Mouse (Mus musculus) kidney, postnatal 0 days (tissue): Measurements from ENCODE around the gene Trpv4. TPM values are rescaled to one million over a fixed set of nuclear protein-coding genes. Genes with fewer than 3 reads are reported as not detected.

Source experiments
- ATAC-seq: fragments of 200-750 bp; cut with Nextera tagmentation; replicated peaks from 2 replicates; pipeline ENCODE4 v1.8.0; 2017; ENCODE audit warnings: low read depth, moderate number of reproducible peaks, moderate TSS enrichment, moderate library complexity; ENCODE audit not compliant: low FRiP score
- DNase-seq: peaks from one replicate; pipeline ENCODE4 v3.0.0-alpha.2; 2016; ENCODE audit warnings: low spot score
- H3K27ac ChIP-seq: fragments of 300-500 bp; sonication (generic); 2 replicates; pipeline ENCODE4 v1.5.1; 2014; ENCODE audit warnings: mild to moderate bottlenecking
- H3K27me3 ChIP-seq: fragments of 300-500 bp; sonication (generic); 2 replicates; pipeline ENCODE4 v1.6.1; 2014; ENCODE audit warnings: low read length, mixed read lengths; ENCODE audit not compliant: insufficient read depth
- H3K36me3 ChIP-seq: fragments of 300-500 bp; sonication (generic); 2 replicates; pipeline ENCODE4 v1.6.1; 2014; ENCODE audit warnings: low read length, mixed read lengths; ENCODE audit not compliant: insufficient read depth
- H3K4me1 ChIP-seq: fragments of 300-500 bp; sonication (generic); replicated peaks from 2 replicates; pipeline ENCODE4 v1.6.1; 2014; ENCODE audit warnings: antibody characterized with exemption, low read length, mixed read lengths; ENCODE audit not compliant: insufficient read depth
- H3K4me2 ChIP-seq: fragments of 300-500 bp; sonication (generic); 2 replicates; pipeline ENCODE4 v1.6.1; 2014; ENCODE audit warnings: mild to moderate bottlenecking, low read length, moderate library complexity, mixed read lengths
- H3K4me3 ChIP-seq: fragments of 300-500 bp; sonication (generic); replicated peaks from 2 replicates; pipeline ENCODE4 v1.5.1; 2014; ENCODE audit warnings: low read depth, low read length
- H3K9ac ChIP-seq: fragments of 300-500 bp; sonication (generic); 2 replicates; pipeline ENCODE4 v1.6.1; 2014; ENCODE audit warnings: low read depth, low read length
- H3K9me3 ChIP-seq: fragments of 300-500 bp; sonication (generic); replicated peaks from 2 replicates; pipeline ENCODE4 v1.6.1; 2016; ENCODE audit warnings: low read length, inconsistent platforms, mixed read lengths
- CTCF ChIP-seq: IDR thresholded peaks from 2 replicates; pipeline ENCODE4 v1.5.1; 2016; ENCODE audit warnings: antibody characterized with exemption, low read depth, mild to moderate bottlenecking, moderate library complexity
- WGBS: fragments of 180-500 bp; shearing (Covaris S2); extraction: QIAGEN DNeasy Blood & Tissue Kit; methylation state at CpG from one replicate; pipeline ENCODE4 v1.1.7; 2014; 5-methylcytosine and 5-hydroxymethylcytosine counted together
- polyA plus RNA-seq: library from polyadenylated mRNA; unstranded; fragments of >200 nt; fragmentation: Nextera tagmentation; extraction: Ambion mirVana; gene quantifications from 2 replicates; pipeline ENCODE4 v1.2.1, GENCODE M21; 2015

Gene Trpv4
- polyA plus RNA-seq, 1 experiment from 2014 or later, result 31.3 TPM

DNA sequence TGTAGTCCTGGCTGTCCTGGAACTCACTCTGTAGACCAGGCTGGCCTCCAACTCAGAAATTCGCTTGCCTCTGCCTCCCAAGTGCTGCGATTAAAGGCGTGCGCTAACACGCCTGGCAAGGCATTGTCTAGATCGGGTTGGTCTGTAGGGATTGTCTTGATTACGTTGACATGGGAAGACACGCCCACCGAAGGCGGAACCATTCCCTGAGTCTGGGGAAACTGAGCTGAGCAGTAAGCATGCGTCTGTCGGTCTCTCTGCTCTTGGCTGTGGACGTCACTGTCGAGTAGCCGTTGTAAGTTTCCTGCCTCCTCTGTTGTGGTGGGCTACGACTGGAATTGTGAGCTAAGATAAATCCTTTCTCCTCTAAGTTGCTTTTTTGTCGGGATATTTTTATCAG is 38.7 kb upstream of the Trpv4 start:
- 85% methylated on average over 17 of the region's 17 CpGs for WGBS
- DNase-seq, result no peak
- H3K4me1 ChIP-seq, result no peaks in the 10 kb centered on the region
- no peak overlapping the region for H3K4me3 ChIP-seq
- H3K36me3 ChIP-seq, result no peaks in the 10 kb centered on the region
- no peak overlapping the region for H3K4me2 ChIP-seq
- no peak for TF ChIP-seq CTCF
- H3K9me3 ChIP-seq, result no peaks in the 10 kb centered on the region
- H3K27me3 ChIP-seq, result no peaks in the 10 kb centered on the region
- no peak overlapping the region for H3K27ac ChIP-seq
- ATAC-seq, result no peak
- H3K9ac ChIP-seq, result no peak overlapping the region

DNA sequence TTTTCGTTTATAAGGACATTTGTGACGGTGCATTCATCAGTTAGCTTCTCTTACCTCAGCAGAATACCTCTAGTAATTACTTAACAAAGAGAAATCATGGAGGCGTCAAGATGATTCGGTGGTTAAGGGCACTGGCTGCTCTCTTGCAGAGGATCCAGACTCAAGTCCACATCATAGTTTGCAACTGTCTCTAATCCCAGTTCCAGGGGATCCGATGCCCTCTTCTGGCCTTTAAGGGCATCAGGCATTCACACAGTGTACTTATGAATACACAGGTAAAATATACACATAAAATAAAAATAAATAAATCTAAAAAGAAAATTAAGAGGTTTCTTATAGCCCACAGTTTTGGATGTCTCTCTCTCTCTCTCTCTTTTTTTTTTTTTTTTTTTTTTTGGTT is 37.6 kb upstream of the Trpv4 start:
- 69% methylated on average over 5 of the region's 5 CpGs for WGBS

GRCm38 (mm10) chr5:114690633-114691567 is 32.7 kb upstream of the Trpv4 start, which contains the start of gene Gltp:
Gene Gltp, minus strand, starts transcription at chr5:114690984.
- peak; percentile 97 for DNase-seq
- H3K4me2 ChIP-seq, result peak within 1 kb of the TSS; percentile 90
- no peaks in the 10 kb centered on the region for H3K27me3 ChIP-seq
- peak within 1 kb of the TSS; percentile 60 for H3K4me3 ChIP-seq
- WGBS, result 5% methylated on average over 74 of the region's 75 CpGs
- H3K27ac ChIP-seq, result 0 out of 2 replicates have a peak within 1 kb of the TSS, but pooled peaks have one; percentile 13
- H3K4me1 ChIP-seq, result peaks cover 11% of the 10 kb centered on the region; the same call in 1 of the 2 replicates
- H3K9ac ChIP-seq, result peak within 1 kb of the TSS; percentile 72
- H3K36me3 ChIP-seq, result no peaks in the 10 kb centered on the region
- no peaks in the 10 kb centered on the region for H3K9me3 ChIP-seq
- TF ChIP-seq CTCF, result peak; percentile 41
- peak; percentile 95 for ATAC-seq

More for the DNA sequence above, 37.6 kb upstream of the Trpv4 start:
- TF ChIP-seq CTCF, result peak; percentile 49
- H3K27ac ChIP-seq, result no peak overlapping the region
- no peaks in the 10 kb centered on the region for H3K4me1 ChIP-seq
- H3K9ac ChIP-seq, result no peak overlapping the region
- no peak overlapping the region for H3K4me2 ChIP-seq
- no peaks in the 10 kb centered on the region for H3K36me3 ChIP-seq
- DNase-seq (no peak), ATAC-seq (no peak)
- no peak overlapping the region for H3K4me3 ChIP-seq
- no peaks in the 10 kb centered on the region for H3K27me3 ChIP-seq
- H3K9me3 ChIP-seq, result no peaks in the 10 kb centered on the region

DNA sequence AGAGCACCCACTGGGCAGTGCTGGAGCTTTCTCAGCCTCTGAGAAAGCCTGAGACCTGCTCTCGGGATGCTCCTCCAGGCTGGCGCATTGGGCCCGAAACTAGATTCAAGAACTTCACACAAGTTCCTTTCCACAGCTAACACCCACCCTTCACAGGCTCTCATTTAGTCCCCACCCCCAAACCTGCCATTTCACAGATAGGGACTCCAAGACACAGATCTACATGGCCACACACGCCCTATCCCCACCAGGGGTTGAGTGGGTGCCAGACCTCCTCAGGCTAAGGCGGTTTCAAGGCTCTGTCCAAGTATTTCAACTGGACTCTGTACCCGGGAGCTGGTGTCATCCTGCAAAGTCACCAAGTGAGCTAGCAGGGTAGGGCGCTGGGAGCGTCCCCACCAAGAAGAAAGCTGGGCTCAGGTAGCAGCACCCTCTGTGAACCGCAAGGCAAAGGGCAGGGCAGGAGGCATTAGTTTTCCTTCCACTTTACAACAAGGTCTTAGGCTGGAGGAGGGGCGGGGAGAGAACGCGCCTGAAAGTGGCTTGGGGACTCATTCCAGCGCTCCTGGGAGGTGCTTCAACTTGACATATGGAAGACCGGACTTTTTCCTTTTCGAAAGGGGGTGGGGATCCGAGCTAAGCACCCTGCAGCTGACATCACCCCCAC is 31.6 kb upstream of the Trpv4 start:
- H3K27me3 ChIP-seq, result no peaks in the 10 kb centered on the region
- peaks cover 11% of the 10 kb centered on the region; the same call in 1 of the 2 replicates for H3K4me1 ChIP-seq
- H3K36me3 ChIP-seq, result no peaks in the 10 kb centered on the region
- peak overlapping the region; percentile 60 for H3K4me3 ChIP-seq
- no peak for TF ChIP-seq CTCF
- peak overlapping the region; percentile 72 for H3K9ac ChIP-seq
- H3K9me3 ChIP-seq, result no peaks in the 10 kb centered on the region
- DNase-seq (peak; percentile 24), ATAC-seq (peak; percentile 37)
- WGBS, result 17% methylated on average over 16 of the region's 16 CpGs
- H3K4me2 ChIP-seq, result peak overlapping the region; percentile 90
- 0 out of 2 replicates have a peak overlapping the region, but pooled peaks have one; percentile 13 for H3K27ac ChIP-seq

- no peaks in the 10 kb centered on the region for H3K9me3 ChIP-seq
- no peak for TF ChIP-seq CTCF
- no peaks in the 10 kb centered on the region for H3K36me3 ChIP-seq
- H3K4me2 ChIP-seq, result no peak overlapping the region
- ATAC-seq, result no peak
- H3K4me1 ChIP-seq, result peaks cover 11% of the 10 kb centered on the region; the same call in 1 of the 2 replicates
- no peak for DNase-seq
- H3K9ac ChIP-seq, result no peak overlapping the region
- no peak overlapping the region for H3K4me3 ChIP-seq
- H3K27me3 ChIP-seq, result no peaks in the 10 kb centered on the region
- WGBS, result 83% methylated on average over 13 of the region's 13 CpGs
- H3K27ac ChIP-seq, result no peak overlapping the region
Measured at GRCm38 (mm10) chr5:114688703-114689102, 30.5 kb upstream of the Trpv4 start.

DNA sequence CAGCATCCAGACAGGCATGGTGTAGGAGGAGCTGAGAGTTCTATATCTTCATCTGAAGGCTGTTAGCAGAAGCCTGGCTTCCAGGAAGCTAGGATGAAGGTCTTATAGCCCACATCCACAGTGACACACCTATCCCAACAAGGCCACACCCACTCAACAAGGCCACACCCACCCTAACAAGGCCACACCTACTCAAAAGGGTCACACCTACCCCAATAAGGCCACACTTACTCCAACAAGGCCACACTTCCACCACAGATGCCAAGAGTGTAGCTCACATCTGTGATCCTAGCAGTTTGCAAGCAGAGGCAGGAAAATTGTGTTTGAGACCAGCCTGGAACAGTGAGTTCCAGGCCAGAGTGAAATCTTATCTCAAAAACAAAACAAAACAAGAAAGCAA is 29.7 kb upstream of the Trpv4 start:
- no peak for TF ChIP-seq CTCF
- Histone ChIP-seq H3K4me2 (no peak overlapping the region), H3K27me3 (no peaks in the 10 kb centered on the region), H3K27ac (no peak overlapping the region), H3K4me3 (no peak overlapping the region), H3K9me3 (no peaks in the 10 kb centered on the region), H3K9ac (no peak overlapping the region), H3K36me3 (no peaks in the 10 kb centered on the region), H3K4me1 (peaks cover 13% of the 10 kb centered on the region; the same call in 1 of the 2 replicates)
- no peak for ATAC-seq
- no peak for DNase-seq
